Mouse (Mus musculus) liver, embryonic 12.5 days (tissue): Measurements from ENCODE around the gene Trim40. TPM values are rescaled to one million over a fixed set of nuclear protein-coding genes. Genes with fewer than 3 reads are reported as not detected.
A peak's percentile ranks its signal among the peaks of the same experiment; 100 is the strongest.

Experiments used
- ATAC-seq: fragments of 200-750 bp; cut with Nextera tagmentation; 2 replicates; pipeline ENCODE4 v1.8.0; 2017; ENCODE audit warnings: moderate number of reproducible peaks, mild to moderate bottlenecking, moderate library complexity
- H3K27ac ChIP-seq: fragments of 300-500 bp; sonication (generic); 2 replicates; pipeline ENCODE4 v1.5.1; 2016; ENCODE audit warnings: mild to moderate bottlenecking
- H3K27me3 ChIP-seq: fragments of 300-500 bp; sonication (generic); replicated peaks from 2 replicates; pipeline ENCODE4 v1.6.1; 2016; ENCODE audit warnings: mild to moderate bottlenecking, moderate library complexity
- H3K36me3 ChIP-seq: fragments of 300-500 bp; sonication (generic); 2 replicates; pipeline ENCODE4 v1.6.1; 2016; ENCODE audit warnings: mild to moderate bottlenecking, moderate library complexity
- H3K4me1 ChIP-seq: fragments of 300-500 bp; sonication (generic); 2 replicates; pipeline ENCODE4 v1.6.1; 2016
- H3K4me2 ChIP-seq: fragments of 300-500 bp; sonication (generic); 2 replicates; pipeline ENCODE4 v1.6.1; 2016; ENCODE audit warnings: mild to moderate bottlenecking, moderate library complexity
- H3K4me3 ChIP-seq: fragments of 300-500 bp; sonication (generic); 2 replicates; pipeline ENCODE4 v1.5.1; 2016; ENCODE audit warnings: mild to moderate bottlenecking, moderate library complexity
- H3K9ac ChIP-seq: fragments of 300-500 bp; sonication (generic); 2 replicates; pipeline ENCODE4 v1.6.1; 2016; ENCODE audit warnings: mild to moderate bottlenecking, moderate library complexity
- H3K9me3 ChIP-seq: fragments of 300-500 bp; sonication (generic); replicated peaks from 2 replicates; pipeline ENCODE4 v1.6.1; 2016; ENCODE audit warnings: mild to moderate bottlenecking, moderate library complexity
- WGBS: fragments of 180-500 bp; shearing (Covaris S2); methylation state at CpG from one replicate; pipeline ENCODE4 v1.1.7; 2016; ENCODE audit not compliant: insufficient replicate concordance; 5-methylcytosine and 5-hydroxymethylcytosine counted together
- polyA plus RNA-seq: library from polyadenylated mRNA; unstranded; fragments of >200 nt; fragmentation: Nextera tagmentation; extraction: Ambion mirVana; gene quantifications from 2 replicates; pipeline ENCODE4 v1.2.1, GENCODE M21; 2016

Gene Trim40
- polyA plus RNA-seq, 1 experiment from 2014 or later = not detected

DNA sequence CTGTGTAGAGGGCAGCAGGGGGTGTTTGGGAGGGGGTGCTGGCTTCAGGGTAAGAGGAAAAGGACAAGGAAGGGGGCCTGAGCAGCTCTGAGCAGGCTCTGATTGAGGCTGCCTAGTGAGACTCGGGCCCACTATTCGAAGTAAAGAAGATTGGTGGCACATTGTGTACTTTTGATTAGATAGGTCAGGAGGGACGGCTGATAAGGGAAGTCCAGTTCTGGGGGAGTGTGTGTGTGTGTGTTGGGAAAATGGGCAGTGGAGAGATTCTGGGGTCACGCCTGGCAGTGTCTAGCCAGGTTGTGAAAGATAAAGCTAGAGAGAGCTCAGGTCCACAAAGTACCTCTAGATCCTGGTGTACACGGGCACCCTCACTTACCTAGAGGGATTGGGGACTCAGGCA is 38.3 kb downstream of the Trim40 start:
- H3K27ac ChIP-seq = no peak overlapping the region
- WGBS = 41% methylated on average over 5 of the region's 5 CpGs
- no peak overlapping the region for H3K4me3 ChIP-seq
- no peaks in the 10 kb centered on the region; the same call in none of the 2 replicates for H3K27me3 ChIP-seq
- H3K36me3 ChIP-seq = peaks cover 43% of the 10 kb centered on the region
- H3K9ac ChIP-seq = no peak overlapping the region
- no peak overlapping the region for H3K4me2 ChIP-seq
- peaks cover 12% of the 10 kb centered on the region for H3K4me1 ChIP-seq
- no peak for ATAC-seq
- H3K9me3 ChIP-seq = no peaks in the 10 kb centered on the region

DNA sequence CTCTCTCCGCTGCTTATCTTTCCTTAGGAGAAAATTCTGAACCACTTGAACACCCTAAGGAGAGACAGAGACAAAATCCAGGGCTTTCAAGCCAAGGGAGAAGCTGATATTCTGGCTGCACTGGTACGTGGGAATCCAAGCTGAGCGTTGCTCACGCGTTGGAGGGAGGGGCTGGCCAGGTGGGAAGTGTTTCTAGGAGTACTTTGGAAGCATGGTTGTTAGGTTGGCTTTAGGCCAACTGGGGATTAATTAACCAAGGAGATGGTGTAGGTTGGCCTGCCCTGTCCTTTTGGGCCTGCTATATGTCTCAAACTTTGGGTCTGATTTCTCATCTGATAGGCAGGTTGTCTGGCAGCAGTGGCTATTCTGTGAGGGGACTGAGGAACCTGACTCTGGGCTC is 38.7 kb downstream of the Trim40 start:
- H3K36me3 ChIP-seq = peaks cover 39% of the 10 kb centered on the region
- WGBS = 82% methylated on average over 5 of the region's 5 CpGs
- no peak for ATAC-seq

DNA sequence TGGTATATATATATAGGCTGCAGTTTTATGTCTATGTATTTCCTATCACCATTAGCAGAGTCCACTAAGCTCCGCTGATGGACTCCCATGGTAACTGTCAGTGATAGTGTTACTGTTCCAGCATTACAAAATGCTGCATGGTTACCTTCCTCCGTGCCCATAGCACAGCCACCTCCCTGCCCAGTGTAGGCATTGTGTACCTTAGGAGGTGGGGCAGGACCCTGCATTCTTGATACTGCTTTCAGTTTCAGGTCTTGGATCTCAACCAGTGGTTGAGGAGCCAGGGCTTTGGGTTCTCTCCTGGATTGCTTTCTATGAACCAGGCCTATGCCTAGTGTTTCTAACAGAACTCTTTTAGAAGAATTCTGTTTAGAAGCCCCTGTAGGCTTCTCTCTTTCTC is 39.9 kb downstream of the Trim40 start:
- H3K4me2 ChIP-seq = no peak overlapping the region
- no peak for ATAC-seq
- H3K4me3 ChIP-seq = no peak overlapping the region
- no peaks in the 10 kb centered on the region for H3K9me3 ChIP-seq
- no peak overlapping the region for H3K27ac ChIP-seq
- H3K27me3 ChIP-seq = no peaks in the 10 kb centered on the region; the same call in none of the 2 replicates
- no peak overlapping the region for H3K9ac ChIP-seq
- H3K36me3 ChIP-seq = peaks cover 33% of the 10 kb centered on the region
- 80% methylated on average over 2 of the region's 2 CpGs for WGBS
- peaks cover 25% of the 10 kb centered on the region for H3K4me1 ChIP-seq

More for the DNA sequence above, 38.7 kb downstream of the Trim40 start:
- no peak overlapping the region for H3K4me2 ChIP-seq
- no peak overlapping the region for H3K27ac ChIP-seq
- H3K9ac ChIP-seq = no peak overlapping the region
- no peaks in the 10 kb centered on the region for H3K9me3 ChIP-seq
- no peak overlapping the region for H3K4me3 ChIP-seq
- H3K27me3 ChIP-seq = no peaks in the 10 kb centered on the region; the same call in none of the 2 replicates
- peaks cover 13% of the 10 kb centered on the region for H3K4me1 ChIP-seq

DNA sequence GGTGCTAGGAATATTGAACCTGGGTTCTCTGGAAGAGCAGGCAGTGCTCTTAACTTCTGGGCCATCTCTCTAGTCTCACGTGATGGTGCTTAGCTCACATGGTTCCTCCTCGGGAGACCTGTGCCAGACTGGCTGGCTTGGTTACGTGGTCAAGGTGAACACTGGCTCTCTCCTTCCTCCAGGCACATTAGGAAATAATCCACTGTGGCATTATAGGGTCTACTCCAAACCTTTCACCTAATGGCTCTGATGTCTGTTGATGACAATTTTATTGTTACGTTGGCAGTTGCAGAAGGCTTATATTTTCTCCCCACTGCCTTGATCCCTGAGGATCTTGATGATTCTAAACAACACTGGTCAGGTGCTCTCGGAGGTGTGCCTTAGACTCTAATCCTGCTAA is 41.0 kb downstream of the Trim40 start:
- Histone ChIP-seq H3K9ac (no peak overlapping the region), H3K9me3 (no peaks in the 10 kb centered on the region), H3K4me2 (no peak overlapping the region), H3K27ac (no peak overlapping the region), H3K4me3 (no peak overlapping the region), H3K36me3 (peaks cover 25% of the 10 kb centered on the region), H3K4me1 (peaks cover 36% of the 10 kb centered on the region), H3K27me3 (no peaks in the 10 kb centered on the region; the same call in none of the 2 replicates)
- ATAC-seq = no peak
- 65% methylated on average over 5 of the region's 5 CpGs for WGBS

DNA sequence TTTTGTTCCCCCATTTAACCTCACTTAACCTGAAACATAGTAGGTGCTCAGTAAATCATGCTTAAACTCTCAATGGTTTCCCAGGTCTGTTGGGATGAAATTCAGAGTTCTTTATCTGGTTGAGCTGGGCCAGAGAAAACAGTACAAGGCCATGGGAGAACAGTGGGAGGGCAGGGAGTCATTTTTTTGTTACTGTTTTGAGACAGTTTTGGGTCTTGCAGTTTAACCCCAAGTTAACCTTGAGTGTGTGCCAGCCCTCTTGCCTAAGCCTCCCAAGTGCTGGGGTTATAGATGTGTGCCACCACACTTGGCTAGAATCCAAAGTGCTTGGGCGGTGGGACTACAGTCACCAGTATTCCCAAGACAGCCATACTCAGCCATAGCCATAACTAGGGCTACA is 45.2 kb downstream of the Trim40 start:
- H3K27me3 ChIP-seq = no peaks in the 10 kb centered on the region
- peak overlapping the region; percentile 47 for H3K4me2 ChIP-seq
- WGBS = 66% methylated on average over 1 of the region's 1 CpGs
- H3K27ac ChIP-seq = peak overlapping the region; percentile 28
- H3K4me3 ChIP-seq = no peak overlapping the region
- H3K9ac ChIP-seq = no peak overlapping the region
- peaks cover 43% of the 10 kb centered on the region for H3K4me1 ChIP-seq
- H3K36me3 ChIP-seq = no peaks in the 10 kb centered on the region
- H3K9me3 ChIP-seq = no peaks in the 10 kb centered on the region
- no peak for ATAC-seq

DNA sequence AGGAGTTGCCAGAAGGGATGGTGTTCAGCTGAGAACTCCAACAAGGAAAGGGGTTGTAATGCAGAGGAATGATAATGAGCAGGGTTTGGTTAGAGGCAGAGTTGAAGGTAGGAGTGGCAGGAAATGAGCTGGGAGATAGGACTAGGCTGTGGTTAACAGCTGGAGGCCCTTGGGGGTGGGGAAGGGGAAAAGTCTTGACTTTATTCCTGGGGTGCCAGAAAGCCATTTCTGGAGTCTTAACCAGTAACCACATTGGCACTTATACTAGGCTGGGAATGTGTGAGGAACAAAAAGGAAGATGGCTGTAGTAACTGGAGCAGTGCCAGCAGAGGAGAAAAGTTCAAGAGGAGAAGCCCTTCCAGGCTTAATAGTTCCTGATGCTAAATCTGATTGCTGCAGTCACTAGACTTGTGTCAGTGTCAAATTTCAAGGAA is 45.6 kb downstream of the Trim40 start:
- no peaks in the 10 kb centered on the region for H3K9me3 ChIP-seq
- peaks cover 43% of the 10 kb centered on the region for H3K4me1 ChIP-seq
- peak; percentile 90 for ATAC-seq
- peak overlapping the region; percentile 28 for H3K27ac ChIP-seq
- H3K27me3 ChIP-seq = no peaks in the 10 kb centered on the region
- H3K36me3 ChIP-seq = no peaks in the 10 kb centered on the region
- 0 out of 2 replicates have a peak overlapping the region, but pooled peaks have one; percentile 18 for H3K9ac ChIP-seq
- H3K4me3 ChIP-seq = no peak overlapping the region
- H3K4me2 ChIP-seq = peak overlapping the region; percentile 47

DNA sequence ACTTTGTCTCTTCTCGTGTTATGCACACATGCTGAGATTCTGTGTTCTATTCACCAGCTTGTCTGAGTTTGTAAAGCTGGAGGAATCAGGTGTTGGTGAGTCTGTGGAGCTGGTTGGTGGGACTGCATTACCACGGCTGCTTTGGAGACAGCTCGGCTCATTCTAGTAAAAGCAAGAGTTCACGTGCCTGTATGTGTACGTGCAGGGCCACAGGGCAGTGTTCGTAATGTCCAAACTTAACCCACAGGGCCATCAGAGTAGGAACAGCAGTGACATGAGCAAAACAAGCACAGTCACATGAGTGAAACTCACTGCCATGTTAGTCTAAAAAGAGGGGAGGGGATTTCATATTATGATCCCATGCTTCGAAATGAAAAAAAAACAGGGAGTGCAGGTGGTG is 46.2 kb downstream of the Trim40 start:
- 0 out of 2 replicates have a peak, but pooled peaks cover 5% of the 10 kb centered on the region for H3K27me3 ChIP-seq
- peak overlapping the region; percentile 47 for H3K4me2 ChIP-seq
- no peak for ATAC-seq
- no peaks in the 10 kb centered on the region for H3K9me3 ChIP-seq
- no peaks in the 10 kb centered on the region for H3K36me3 ChIP-seq
- peaks cover 43% of the 10 kb centered on the region for H3K4me1 ChIP-seq
- peak overlapping the region; percentile 28; the same call in 1 of the 2 replicates for H3K27ac ChIP-seq
- H3K4me3 ChIP-seq = no peak overlapping the region
- WGBS = 36% methylated on average over 7 of the region's 7 CpGs
- no peak overlapping the region for H3K9ac ChIP-seq

DNA sequence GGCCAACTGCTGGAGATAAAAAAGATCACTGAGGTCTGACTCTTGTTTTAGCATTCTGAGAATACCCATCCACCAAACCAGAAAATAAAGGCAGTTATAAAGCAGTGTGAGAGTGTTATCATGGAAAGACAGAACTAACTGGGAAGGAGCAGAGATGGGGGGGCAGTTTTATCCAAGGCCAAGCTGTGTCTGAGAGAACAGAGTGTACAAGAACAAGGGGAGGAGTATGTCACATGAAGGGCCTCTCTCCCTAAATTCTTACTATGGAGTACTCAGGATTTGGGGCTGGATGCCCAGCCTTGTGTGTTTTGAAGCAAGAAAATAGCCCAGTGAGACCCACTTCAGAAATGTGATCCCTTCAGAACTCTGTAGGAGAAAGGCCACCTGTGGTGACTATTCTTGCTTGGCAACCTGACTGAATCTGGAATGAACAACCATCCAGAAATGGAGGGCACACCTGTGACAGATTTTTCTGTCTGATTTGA is 48.9 kb downstream of the Trim40 start:
- ATAC-seq = no peak
- H3K27ac ChIP-seq = no peak overlapping the region
- peaks cover 60% of the 10 kb centered on the region for H3K4me1 ChIP-seq
- no peak overlapping the region for H3K4me3 ChIP-seq
- H3K27me3 ChIP-seq = 0 out of 2 replicates have a peak, but pooled peaks cover 7% of the 10 kb centered on the region
- H3K9me3 ChIP-seq = no peaks in the 10 kb centered on the region
- H3K4me2 ChIP-seq = no peak overlapping the region
- no peaks in the 10 kb centered on the region for H3K36me3 ChIP-seq
- no peak overlapping the region for H3K9ac ChIP-seq

DNA sequence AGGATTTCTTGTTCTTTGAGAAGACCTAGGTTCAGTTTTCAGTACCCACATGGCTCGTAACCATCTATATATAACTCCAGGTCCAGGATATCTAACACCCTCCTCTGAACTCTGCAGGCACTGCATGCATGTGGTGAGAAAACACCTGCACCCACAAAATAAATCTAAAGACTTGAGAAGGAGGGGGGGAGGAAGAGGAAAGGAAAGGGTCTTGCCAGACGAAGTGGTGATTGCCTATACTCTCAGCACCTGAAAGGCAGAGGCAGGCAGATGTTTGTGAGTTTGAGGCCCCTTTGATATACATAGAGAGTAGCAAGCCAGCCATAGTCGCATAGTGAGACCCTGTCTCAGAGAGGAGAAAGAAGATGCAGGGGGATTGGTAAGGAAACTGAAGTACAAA is 50.0 kb downstream of the Trim40 start:
- H3K9me3 ChIP-seq = no peaks in the 10 kb centered on the region
- 70% methylated on average over 3 of the region's 3 CpGs for WGBS
- H3K4me1 ChIP-seq = peaks cover 54% of the 10 kb centered on the region
- no peak overlapping the region for H3K4me3 ChIP-seq
- H3K4me2 ChIP-seq = no peak overlapping the region
- peaks cover 7% of the 10 kb centered on the region; the same call in 1 of the 2 replicates for H3K27me3 ChIP-seq
- no peak for ATAC-seq
- no peak overlapping the region for H3K9ac ChIP-seq
- H3K36me3 ChIP-seq = no peaks in the 10 kb centered on the region
- H3K27ac ChIP-seq = no peak overlapping the region

DNA sequence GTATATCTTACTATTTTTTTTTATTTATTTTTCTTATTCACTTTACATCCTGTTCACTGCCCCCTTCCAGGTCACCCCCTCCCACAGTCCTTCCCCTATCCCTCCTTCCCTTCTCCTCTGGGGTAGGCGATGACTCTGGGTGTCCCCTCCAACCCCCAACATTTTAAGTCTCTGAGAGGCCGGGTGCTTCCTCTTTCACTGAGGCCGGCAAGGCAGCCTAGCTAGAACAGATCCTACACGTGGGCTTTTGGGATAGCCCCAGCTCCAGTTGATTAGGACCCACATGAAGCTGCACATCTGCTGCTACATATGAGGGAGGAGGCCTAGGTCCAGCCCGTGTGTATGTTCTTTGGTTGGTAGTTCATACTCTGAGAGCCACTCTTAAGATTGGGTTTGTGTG is 50.9 kb downstream of the Trim40 start:
- 36% methylated on average over 5 of the region's 5 CpGs for WGBS

DNA sequence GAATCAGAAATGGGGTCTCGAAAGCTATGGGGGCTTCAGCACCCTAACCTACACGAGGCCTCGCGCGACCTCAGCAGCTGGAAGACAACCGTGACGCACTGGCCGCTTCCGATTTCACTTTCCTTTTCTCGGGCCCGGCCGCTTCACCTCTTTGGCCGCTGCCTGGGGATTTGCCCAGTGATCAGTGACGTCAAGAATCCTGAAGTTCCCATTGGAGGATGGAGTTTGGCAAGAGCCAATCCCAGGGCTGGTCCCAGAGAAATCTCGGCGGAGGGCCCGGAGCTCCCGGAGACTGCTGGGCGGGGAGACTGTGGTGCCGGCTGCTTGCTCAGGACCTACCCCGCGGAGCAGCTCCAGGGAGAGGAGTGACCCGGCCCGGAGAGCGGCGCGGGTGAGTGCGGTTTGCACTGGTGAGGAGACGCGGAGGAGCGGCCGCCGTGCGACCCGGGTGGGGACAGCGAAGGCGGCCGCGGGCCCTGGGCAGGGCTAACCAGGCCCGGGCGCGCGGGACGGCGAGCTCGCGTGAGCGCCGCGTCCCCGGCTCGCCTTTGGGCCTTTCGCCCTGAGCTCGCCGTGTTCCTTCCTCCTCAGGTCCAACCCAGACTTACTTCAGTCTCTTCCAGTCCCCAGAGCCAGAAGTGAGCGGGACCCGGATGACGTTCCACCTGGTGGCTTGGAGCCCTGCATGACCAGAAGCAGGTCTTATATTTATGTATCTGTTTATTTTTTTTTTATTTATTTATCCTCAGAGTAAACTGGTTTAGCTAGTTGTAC is 52.9 kb downstream of the Trim40 start, which contains the start of gene Trim26:
TSS of gene Trim26 (plus strand) at position 261 of the 774 bp plus-strand sequence.
- peak; percentile 98 for ATAC-seq
- Histone ChIP-seq H3K9me3 (no peaks in the 10 kb centered on the region), H3K4me3 (peak within 1 kb of the TSS; percentile 71)

More for the DNA sequence above, 50.9 kb downstream of the Trim40 start:
- Histone ChIP-seq H3K27me3 (peaks cover 12% of the 10 kb centered on the region; the same call in 1 of the 2 replicates), H3K9ac (no peak overlapping the region), H3K27ac (no peak overlapping the region), H3K9me3 (no peaks in the 10 kb centered on the region), H3K4me2 (no peak overlapping the region), H3K4me3 (no peak overlapping the region), H3K4me1 (peaks cover 45% of the 10 kb centered on the region), H3K36me3 (no peaks in the 10 kb centered on the region)
- ATAC-seq = no peak

DNA sequence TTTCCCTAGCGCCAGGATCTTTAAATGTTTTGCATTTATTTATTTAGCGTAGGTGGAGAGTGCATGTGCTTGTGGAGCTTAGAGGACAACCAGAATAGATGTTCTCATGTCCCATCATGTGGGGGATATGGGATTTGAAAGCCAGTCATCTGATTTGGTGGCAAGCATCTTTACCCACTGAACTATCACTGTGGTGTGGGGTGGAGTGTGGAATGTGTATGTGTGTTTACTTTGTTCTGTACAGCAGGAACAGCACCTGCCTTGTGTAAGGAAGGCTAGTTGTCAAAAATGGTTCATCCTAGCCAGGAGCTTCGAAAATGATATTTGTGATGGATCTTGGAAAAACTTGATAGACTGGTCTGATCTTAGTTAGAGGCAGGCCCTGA is 53.5 kb downstream of the Trim40 start:
- no peaks in the 10 kb centered on the region for H3K9me3 ChIP-seq
- H3K9ac ChIP-seq = peak overlapping the region; percentile 73
- ATAC-seq = peak; percentile 13
- peak overlapping the region; percentile 93 for H3K4me2 ChIP-seq
- WGBS = 10% methylated on average over 3 of the region's 3 CpGs
- peaks cover 26% of the 10 kb centered on the region; the same call in 1 of the 2 replicates for H3K27me3 ChIP-seq
- no peaks in the 10 kb centered on the region for H3K36me3 ChIP-seq
- peak overlapping the region; percentile 82 for H3K27ac ChIP-seq
- H3K4me3 ChIP-seq = peak overlapping the region; percentile 71
- peaks cover 25% of the 10 kb centered on the region for H3K4me1 ChIP-seq

More for the DNA sequence above, 52.9 kb downstream of the Trim40 start, which contains the start of gene Trim26:
- peaks cover 27% of the 10 kb centered on the region for H3K4me1 ChIP-seq
- H3K36me3 ChIP-seq = no peaks in the 10 kb centered on the region
- under 1% methylated on average over 55 of the region's 58 CpGs for WGBS
- H3K27ac ChIP-seq = peak within 1 kb of the TSS; percentile 82
- H3K4me2 ChIP-seq = peak within 1 kb of the TSS; percentile 93
- H3K9ac ChIP-seq = peak within 1 kb of the TSS; percentile 73
- H3K27me3 ChIP-seq = peaks cover 26% of the 10 kb centered on the region; the same call in 1 of the 2 replicates
